Mouse (Mus musculus): ENCODE measurements around the gene Tspear.

Tspear gene

GRCm38 (mm10) chr10:77867546-77867945, 181.2 kb downstream of the Tspear start:
- no peak for DNase-seq (ENCODE audit: low read depth, low spot score)

GRCm38 (mm10) chr10:77869651-77870050, 183.3 kb downstream of the Tspear start:
- DNase-seq (ENCODE audit: low read depth, low spot score) = no peak

- no peak for DNase-seq (ENCODE audit: low read depth, low spot score)
These were observed 192.6 kb downstream of the Tspear start for GRCm38 (mm10) chr10:77878985-77879384.

GRCm38 (mm10) chr10:77880305-77880704, 193.9 kb downstream of the Tspear start:
- no peak for DNase-seq (ENCODE audit: low read depth, low spot score)

GRCm38 (mm10) chr10:77882553-77882952, 196.2 kb downstream of the Tspear start:
- no peak for DNase-seq (ENCODE audit: low read depth, low spot score)

GRCm38 (mm10) chr10:77886007-77886747, 199.8 kb downstream of the Tspear start:
- no peak for DNase-seq (ENCODE audit: low read depth, low spot score)

GRCm38 (mm10) chr10:77890987-77891565, 204.7 kb downstream of the Tspear start:
- DNase-seq (ENCODE audit: low read depth, low spot score) = no peak

- DNase-seq (ENCODE audit: low read depth, low spot score) = no peak
These were observed 209.2 kb downstream of the Tspear start for GRCm38 (mm10) chr10:77895562-77895961.

- no peak for DNase-seq (ENCODE audit: low read depth, low spot score)
These were observed 213.8 kb downstream of the Tspear start for GRCm38 (mm10) chr10:77900126-77900525.

- no peak for DNase-seq (ENCODE audit: low read depth, low spot score)
These were observed 214.8 kb downstream of the Tspear start for GRCm38 (mm10) chr10:77900903-77901818.

GRCm38 (mm10) chr10:77901871-77902210, 215.5 kb downstream of the Tspear start:
- DNase-seq (ENCODE audit: low read depth, low spot score) = no peak

- peak; percentile 49 for DNase-seq (ENCODE audit: low read depth, low spot score)
These were observed 216.0 kb downstream of the Tspear start, which contains the start of gene Lrrc3 for GRCm38 (mm10) chr10:77902211-77902893. Gene Lrrc3, minus strand, starts transcription at chr10:77902536.

GRCm38 (mm10) chr10:77902894-77903715, 216.7 kb downstream of the Tspear start:
- peak; percentile 65 for DNase-seq (ENCODE audit: low read depth, low spot score)

- DNase-seq (ENCODE audit: low read depth, low spot score) = no peak
These were observed 226.2 kb downstream of the Tspear start for GRCm38 (mm10) chr10:77912605-77913004.

GRCm38 (mm10) chr10:77913292-77913691, 226.9 kb downstream of the Tspear start:
- DNase-seq (ENCODE audit: low read depth, low spot score) = no peak

- DNase-seq (ENCODE audit: low read depth, low spot score) = peak; percentile 31
These were observed 230.4 kb downstream of the Tspear start for GRCm38 (mm10) chr10:77916636-77917335.

- no peak for DNase-seq (ENCODE audit: low read depth, low spot score)
These were observed 234.6 kb downstream of the Tspear start for GRCm38 (mm10) chr10:77921009-77921408.

- DNase-seq (ENCODE audit: low read depth, low spot score) = no peak
These were observed 236.3 kb downstream of the Tspear start for GRCm38 (mm10) chr10:77922681-77923080.

- DNase-seq (ENCODE audit: low read depth, low spot score) = peak; percentile 43
These were observed 239.8 kb downstream of the Tspear start for GRCm38 (mm10) chr10:77926140-77926539.

GRCm38 (mm10) chr10:77927375-77927774, 241.0 kb downstream of the Tspear start:
- DNase-seq (ENCODE audit: low read depth, low spot score) = no peak

Measured in CD4-positive helper T cell, adult 2 months (primary cell).